Mouse (Mus musculus): Measurements from ENCODE around the gene Sorbs1.

DNA sequence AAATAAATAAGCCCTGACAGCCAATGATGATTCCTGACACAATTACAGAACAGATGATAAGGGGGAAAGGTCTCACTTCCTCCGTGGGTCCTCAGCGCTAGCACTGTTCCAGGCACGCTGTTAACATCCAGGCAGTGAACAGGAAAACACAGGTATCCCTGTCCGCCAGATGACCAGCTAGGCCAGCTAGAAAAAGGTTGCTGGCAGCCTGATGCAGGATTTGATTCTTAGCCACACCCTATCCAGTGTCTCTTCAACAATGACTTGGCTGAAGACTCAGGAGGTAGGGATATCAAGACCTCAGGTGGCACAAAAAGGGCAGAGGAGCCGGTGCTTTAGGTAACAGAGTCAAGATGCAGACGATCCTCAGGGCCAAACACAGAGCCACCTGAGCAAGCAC, 32.5 kb downstream of the Sorbs1 start:
- TF ChIP-seq POLR2A (IDR thresholded peaks at IDR 0.05; ENCODE audit: low read depth, low read length) (no peak), CTCF (IDR thresholded peaks at IDR 0.05; ENCODE audit: borderline replicate concordance, insufficient read depth, low read length) (no peak)

Data from embryonic fibroblast, embryonic 13.5 days (primary cell).